Mouse (Mus musculus) yolk sac, embryonic 10.5 days (tissue): ENCODE measurements around the gene Josd1.
A peak's percentile ranks its signal among the peaks of the same experiment; 100 is the strongest.
"Not testable (repeated sequence)": the region's sequence is repeated elsewhere in the genome, so short reads cannot be mapped to it uniquely, and the experiment has no call there.

Experiments used
- DNase-seq: peaks from one replicate; pipeline ENCODE4 v3.0.0-alpha.2; 2017; ENCODE audit warnings: low spot score

Gene Josd1

DNA sequence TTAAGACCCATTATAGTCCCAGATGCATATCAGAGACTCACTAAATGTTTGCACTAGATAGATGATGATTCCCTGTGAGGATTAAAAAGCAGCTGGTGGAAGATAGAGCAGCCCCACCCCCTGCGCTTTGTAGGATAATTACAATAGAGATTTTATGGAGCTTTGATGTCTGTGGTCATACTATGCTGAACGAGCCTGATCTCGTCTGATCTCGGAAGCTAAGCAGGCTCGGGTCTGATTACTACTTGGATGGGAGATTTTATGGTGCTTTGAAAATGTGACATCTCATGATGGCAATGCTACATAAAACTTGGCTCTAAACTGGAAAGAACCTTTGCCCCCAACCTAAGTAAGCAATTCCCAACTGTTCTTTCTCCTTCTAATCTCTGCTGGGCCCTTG lies 4.6 kb upstream of the Josd1 start:
- no peak for DNase-seq

DNA sequence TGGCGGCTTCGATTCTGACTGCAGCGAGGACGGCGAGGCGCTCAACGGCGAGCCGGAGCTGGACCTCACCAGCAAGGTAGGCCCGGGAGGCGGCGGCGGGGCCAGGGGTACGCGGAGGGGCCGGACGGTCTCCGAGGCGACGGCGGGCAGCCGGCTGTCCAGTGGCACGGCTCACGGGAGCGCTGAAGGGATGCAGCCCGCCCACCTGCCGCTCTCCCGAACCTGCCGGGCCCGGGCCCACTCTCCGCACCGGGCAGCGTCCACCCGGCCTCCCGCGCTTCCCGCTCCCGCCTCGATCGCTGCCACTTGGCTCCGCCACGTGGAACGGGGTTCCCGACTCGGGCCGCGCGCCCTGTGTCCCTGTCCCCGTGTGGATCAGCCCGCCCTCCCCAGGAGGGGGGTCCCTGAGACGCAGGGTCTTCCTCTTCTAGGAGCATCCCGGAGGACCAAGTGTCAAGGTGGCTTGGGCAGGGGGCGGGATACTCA lies 3.3 kb upstream of the Josd1 start:
- DNase-seq, result no peak

DNA sequence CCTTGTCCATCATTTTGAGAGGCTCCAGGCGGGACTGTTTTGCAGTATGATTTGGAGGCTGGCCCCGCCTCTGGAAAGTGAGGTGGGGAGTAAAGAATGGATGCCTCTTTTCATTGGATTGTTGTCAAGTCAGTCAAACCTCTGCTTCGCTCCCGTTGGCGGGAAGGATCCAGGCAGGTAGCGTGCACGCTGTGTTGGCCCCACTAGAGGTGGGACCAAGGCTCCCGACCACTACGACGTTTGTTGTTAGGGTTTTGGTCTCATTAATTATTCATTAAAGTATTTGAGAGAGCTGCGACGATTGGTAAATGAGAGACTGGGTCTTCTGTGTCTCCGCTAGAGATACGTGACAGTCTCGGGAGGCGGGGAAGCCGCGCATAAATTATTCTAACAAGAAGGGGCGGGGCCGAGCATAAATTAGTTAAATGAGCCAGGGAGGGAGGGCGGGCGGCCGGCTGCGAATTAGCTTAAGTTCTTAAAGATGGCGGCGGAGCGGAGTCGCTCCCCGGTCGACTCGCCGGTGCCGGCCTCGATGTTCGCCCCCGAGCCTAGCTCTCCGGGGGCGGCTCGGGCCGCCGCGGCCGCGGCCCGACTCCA lies 2.8 kb upstream of the Josd1 start, which contains the start of gene Gtpbp1:
TSS of gene Gtpbp1 (plus strand) at position 420 of the 597 bp plus-strand sequence.
- DNase-seq, result peak; percentile 99

DNA sequence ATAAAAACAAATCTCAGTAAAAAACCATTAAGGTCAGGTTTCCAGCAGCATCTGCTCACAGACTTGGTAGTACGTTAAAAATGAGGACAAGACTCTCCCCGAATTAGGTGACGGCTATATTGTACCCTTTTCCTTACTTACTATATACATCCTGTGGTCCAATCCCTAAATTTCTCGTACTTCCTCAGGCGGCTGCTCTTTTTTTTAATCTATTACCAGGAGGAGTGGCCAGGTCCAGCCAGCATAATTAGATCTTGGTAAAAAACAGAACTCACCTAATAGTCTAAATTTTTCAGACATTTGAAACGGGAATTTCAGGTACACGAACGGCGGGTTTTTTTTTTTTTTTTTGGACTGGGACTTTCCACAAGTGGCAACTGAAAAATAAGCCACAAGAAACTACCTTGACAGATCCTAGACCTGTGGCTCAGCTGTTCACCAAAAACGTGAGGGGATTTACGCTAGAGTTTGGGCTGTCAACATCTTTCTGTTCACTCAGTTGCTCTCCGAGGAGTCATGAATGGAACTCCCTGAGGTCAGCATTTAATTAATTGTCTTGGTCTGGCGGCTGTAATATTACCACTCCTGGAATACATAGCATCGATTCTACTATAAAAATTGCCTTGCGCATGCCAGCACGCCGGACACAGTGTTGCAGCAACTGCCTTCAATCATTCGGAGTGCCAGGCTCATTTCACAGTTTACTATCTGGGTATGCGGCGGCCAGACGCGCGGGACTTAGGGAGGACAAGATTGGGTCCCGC lies 2.1 kb upstream of the Josd1 start:
- no peak for DNase-seq

DNA sequence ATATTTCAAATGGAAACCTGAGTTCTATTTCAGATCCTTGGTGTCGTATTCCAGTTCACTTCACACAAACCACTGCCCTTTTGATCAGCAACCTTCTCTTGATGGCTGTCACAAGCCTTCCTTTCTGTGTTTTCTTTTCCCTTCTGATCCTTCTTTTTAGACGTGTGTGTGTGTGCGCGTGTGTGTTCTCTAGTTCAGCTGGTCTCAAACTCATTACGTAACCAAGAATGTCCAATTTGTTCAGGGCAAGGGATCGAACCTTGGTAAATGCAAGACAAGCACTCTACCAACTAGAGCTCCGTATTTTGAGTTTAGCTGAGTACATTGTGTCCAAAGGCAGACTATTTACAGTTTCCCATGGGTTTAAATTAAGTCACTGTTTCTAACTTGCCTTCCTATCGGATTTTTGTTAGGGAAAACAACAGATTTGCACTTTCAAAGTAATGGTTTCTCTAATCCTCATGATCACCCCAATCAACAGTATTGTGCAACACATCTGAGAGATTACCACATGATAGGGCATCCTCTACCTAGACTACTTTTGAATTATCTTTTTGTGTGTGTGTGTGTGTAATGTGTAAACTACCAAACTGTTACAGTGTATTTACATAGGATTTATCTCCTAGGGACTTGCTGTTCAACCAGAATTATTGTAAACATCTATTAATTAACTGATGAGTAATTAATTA lies 693 bp upstream of the Josd1 start:
- no peak for DNase-seq

DNA sequence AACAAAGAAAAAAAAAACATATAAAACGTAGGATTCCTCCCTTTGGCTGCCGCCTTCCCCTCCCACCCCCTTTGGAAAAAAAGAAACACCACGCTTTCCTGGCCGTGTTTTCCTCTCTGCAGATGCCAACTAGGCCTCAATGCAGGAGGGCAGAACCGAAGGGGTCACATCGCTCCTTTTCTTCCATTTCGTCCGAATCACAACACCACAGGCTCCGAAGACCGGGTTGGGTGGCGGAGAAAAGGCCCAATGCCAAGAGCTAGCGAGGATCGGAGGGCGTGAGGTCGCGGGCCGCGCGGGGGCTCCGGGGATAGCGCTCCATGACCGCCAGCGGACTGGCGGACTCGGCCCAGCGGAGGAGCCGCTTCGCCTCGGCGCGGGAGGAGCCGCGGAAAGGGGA lies 544 bp downstream of the Josd1 start:
- DNase-seq, result no peak

DNA sequence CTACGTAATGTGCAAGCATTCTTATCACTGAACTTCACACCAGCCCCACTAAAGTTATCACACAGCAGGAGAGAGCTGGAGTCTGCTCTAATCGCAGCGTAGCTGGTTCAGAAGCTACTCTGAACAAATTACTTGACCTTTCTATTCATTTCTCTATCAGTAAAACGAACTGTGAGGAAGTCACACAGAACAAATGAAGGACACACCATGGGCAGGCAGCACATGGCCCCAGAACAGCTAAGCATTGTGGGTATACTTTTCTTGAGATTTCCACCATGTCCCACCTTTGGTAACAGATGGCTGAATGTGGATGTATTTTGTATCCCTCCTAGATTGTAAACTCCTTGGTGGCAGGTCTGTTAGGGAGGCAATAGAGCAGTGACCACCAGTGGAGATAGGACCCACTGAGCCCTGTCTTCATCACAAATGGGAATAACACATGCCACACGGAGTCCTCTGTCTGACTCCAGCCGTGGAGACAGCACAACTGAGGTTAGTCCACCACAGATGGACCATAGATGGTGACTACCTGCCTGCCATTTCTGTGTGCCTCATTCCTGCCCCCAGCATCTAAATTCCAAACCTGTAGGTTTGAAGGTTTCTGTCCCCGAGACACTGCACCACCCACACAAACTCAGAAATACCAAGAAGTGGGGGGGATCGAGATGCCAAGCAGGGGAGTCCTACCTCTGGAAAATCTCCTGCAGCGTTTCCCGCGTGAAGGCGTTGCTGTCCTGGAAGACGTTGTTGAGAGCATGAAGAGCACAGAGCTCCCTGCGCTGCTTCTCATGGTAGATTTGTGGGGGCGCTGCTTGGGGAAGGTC lies 1.5 kb downstream of the Josd1 start:
- DNase-seq, result no peak

DNA sequence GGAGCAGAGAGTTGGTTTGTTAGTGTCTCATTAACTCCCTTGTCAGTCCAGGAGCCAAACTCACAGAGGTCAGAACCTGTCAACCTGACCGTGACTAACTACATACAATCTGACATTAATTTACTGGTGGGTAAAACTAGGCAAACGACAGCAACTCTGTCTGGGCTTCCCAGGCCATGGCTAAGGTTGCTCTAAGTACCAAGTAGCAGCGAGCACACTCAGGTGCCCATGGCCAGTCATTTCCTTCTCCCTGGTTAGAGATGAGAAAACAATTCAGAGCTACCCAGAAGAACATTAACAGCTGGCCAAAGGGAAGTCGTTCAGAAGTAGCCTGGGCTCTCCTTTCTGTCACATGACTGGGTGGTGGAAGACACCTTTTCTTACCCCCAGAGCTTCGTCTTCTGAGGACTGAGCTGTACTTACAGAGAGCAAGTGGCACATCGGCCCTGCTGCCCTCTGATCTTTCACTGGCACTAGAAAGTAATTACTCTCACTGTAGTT lies 2.5 kb downstream of the Josd1 start:
- DNase-seq, result no peak

DNA sequence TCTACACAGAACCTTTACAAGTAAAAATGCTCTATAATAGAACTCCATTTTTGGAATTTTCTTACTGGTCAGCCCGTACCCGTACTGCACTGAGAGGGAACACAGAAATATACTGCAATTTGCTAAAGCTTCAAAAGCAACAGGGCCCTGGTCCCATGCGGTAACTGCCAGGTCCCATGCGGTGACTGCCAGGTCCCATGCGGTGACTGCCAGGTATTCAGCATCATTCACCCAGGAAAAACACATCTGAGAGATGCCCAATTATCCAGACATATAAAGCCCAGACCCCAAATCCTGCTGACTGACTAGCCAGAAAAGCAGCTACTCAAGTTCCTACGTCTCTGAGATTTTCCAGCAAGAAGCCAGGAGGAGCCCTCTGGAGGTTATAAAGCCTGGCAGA lies 3.1 kb downstream of the Josd1 start:
- DNase-seq, result no peak

DNA sequence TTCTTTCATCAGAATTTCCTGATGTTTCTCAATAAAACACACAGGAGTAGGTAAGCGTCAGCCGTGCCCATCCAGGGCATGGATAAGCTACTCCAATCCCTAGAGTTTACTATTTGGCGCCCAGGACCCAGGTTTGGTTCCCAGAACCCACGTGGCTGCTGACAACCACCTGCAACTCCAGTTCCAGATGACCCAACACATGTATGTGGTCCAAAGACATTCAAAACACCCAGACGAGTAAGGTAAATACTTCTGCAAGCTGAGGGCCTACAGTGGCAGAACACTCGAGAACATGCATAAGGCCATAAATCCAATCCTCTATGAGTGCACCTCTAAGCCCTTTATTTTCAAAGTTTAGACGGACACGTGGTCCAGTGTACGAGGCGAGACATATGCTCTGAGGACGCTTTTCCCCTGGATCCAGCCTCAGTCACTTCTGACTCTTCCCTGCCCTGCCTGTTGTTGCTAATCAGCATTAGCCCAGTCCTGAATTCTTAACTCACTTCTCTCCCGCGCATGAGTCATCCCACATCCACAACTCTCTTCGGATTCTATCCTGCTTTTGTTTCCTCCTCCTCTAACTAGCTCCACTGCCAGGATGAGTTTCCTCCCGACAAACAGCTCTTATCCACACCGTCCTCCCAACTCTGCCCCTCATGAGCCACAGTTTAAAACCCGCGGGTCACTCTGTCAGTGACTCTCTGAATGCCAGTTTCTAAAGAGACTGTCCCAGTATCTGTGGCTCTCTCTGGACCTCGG lies 3.8 kb downstream of the Josd1 start:
- DNase-seq, result no peak

DNA sequence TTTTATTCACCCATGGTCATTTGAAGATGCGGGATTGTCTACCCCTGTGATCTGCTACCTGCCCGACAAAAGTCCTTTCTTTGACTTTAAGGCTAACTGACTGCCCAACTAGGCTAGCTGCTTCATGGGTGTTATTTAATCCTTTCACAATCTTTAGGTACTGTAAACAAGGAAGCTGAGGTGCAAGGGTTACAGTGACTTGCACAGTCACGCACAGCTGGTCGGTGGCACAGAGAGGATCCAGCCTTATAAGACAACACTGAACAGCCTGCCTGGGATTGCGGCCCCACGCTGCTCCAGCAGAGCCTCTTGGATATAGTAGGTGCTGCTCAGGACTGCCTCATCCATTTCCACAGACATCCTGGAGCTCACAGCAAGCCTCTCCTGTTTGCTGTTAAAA lies 4.6 kb downstream of the Josd1 start:
- no peak for DNase-seq

DNA sequence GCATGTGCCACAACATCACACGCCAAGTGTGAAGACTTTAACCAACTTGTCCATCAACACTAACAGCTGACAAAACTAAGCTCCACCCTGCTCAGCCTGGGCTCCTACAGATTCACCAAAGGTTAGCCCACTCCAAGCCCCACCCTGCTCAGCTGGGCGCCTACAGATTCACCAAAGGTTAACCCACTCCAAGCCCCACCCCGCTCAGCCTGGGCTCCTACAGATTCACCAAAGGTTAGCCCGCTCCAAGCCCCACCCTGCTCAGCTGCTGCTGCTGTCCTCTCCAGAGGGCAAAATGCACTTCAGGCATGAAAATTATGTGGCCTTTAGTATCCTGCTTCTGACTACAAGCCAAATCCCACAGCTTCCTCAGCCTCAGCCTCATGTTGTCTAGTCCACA lies 5.7 kb downstream of the Josd1 start:
- DNase-seq, result no peak

DNA sequence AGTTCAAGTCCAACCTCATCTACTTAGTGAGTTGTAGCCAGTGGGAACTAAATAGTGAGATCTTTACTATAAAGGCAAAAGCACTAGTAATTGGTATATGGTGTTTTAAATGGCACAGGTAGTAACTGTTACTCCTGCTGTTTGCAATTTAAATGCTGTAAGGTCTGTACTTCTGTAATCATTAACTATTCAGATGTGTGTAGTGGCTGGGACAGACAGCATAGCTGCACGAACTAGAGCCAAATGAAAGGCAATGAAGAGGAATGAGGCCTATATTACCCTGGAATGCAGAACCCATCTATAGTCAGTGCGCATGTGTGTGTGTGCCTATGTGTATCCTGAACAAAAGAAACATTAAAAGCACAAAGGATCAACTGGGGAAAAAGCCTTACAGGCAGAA lies 9.8 kb downstream of the Josd1 start:
- DNase-seq, result no peak

DNA sequence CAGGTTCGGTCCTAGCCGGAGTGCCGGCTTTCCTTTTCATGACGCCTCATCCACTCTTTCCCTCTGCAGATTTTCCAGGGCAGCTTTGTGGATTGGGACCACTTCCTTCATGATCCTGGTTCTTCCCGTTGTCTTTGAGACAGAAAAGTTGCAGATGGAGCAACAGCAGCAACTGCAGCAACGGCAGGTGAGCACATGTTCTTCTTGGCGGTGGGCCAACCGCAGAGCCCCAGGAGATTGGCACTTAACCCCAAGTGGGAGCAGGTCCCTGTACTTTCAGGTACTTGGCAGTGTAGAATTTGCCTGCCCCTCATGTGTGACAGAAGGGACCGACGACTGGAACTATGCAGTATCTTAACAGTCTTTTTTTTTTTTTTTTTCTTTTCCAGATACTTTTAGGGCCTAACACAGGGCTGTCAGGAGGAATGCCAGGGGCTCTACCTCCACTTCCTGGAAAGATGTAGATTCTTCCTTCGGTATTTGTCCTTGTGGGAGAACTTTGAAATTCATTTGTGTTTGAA lies 15.8 kb downstream of the Josd1 start:
- DNase-seq, result not testable (repeated sequence)

DNA sequence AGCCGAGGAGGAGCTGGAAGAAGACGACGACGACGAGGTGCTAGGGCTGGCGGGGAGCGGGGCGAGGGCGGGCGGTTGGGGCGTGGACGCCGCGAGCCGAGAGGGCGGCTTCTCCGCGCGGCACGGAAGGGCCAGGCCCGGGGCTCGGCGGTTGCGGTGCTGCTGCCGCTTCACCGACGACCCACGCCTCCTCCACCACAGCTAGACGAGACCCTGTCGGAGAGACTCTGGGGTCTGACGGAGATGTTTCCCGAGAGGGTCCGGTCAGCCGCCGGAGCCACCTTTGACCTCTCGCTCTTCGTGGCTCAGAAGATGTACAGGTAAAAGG lies 16.8 kb downstream of the Josd1 start:
- DNase-seq, result no peak

DNA sequence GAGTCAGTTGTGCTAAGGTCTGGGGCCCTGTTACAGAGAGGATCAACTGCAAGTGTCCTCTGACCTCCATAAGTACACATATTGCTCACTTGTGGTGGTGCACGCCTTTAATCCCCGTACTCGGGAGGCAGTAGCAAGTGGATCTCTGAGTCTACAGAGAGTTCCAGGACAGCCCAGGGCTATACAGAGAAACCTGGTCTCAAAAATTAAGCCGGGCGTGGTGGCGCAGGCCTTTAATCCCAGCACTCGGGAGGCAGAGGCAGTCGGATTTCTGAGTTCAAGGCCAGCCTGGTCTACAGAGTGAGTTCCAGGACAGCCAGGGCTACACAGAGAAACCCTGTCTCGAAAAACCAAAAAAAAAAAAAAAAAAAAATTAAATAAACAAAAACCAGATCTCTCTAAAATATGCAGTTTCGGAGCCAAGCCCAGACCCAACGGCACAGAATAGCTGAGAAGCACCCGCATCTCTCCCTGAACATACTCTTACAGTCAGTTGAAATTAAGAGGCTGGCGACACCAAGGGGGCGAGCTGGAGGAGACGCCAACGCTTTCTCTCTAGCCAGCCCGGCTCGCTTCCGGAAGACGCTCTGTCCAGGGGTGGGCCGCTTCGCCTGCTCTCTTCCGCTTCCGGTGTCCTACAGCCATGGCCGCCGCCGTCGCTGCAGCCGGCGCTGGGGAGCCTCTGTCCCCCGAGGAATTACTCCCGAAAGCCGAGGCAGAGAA lies 17.3 kb downstream of the Josd1 start, which contains the start of gene Tomm22:
TSS of gene Tomm22 (plus strand) at position 613 of the 723 bp plus-strand sequence.
- peak; percentile 89 for DNase-seq

DNA sequence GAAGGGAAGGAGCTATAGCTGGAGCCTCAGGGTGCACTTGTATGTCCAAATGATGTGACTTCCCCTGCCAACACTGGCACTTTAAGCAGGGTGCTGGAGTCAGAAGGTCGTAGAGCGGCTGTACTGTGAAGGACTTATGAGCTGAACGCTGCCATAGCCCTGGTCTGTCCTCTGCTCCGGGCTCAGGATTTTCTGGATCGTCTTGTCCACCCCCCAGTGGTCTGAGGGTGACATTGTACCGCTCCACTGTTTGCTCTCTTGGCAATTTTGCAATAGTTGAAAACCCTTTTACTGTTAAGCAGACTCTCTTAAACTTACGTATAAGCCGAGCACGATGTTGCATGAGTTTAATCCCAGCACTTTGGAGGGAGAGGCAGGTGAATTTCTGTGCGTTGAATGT lies 18.5 kb downstream of the Josd1 start:
- no peak for DNase-seq

DNA sequence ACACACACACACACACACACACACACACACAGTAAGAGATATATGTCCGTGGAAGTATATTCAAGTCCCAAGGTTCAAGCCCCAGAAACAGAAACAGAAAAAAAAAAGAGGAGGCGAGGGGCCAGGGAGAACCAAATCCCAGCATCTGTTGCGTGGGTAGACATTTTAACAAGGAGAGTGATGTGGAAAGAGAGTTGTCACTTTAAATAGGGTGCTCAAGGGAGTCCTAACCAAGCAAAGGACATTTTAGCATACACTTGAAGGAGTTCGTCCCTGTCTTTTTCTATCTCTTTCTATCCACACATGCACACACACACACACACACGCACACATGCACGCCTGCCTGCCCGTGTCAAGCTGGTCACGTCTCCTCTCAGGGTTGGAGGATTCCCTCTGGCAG lies 23.1 kb downstream of the Josd1 start:
- DNase-seq, result no peak

DNA sequence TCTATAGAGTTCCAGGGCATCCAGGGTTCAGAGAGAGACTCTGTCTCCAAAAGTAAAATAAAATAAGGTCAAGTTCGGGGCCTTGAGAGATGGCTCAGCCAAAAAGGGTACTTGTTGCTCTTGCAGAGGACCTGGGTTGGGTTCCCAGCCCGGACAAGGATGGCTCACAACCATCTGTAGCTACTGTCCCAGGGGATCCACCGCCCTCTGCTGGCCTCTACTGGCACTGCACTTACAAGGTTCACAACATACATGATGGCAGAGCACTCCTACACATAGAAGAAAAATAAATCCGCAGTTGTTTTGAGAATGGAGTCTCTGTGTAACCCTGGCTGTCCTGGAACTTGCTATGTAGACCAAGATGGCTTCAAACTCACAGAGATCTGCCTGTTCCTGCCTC lies 25.9 kb downstream of the Josd1 start:
- DNase-seq, result no peak
